Mouse (Mus musculus): ENCODE data around the gene Slc7a11.

The Slc7a11 gene

GRCm38 (mm10) chr3:50405915-50406314, 37.5 kb downstream of the Slc7a11 start:
- DNase-seq (ENCODE audit: low read depth, low spot score) = no peak

- no peak for DNase-seq (ENCODE audit: low read depth, low spot score)
Observed at GRCm38 (mm10) chr3:50388786-50389185, 54.6 kb downstream of the Slc7a11 start.

- no peak for DNase-seq (ENCODE audit: low read depth, low spot score)
Observed at GRCm38 (mm10) chr3:50388288-50388687, 55.1 kb downstream of the Slc7a11 start.

- no peak for DNase-seq (ENCODE audit: low read depth, low spot score)
Observed at GRCm38 (mm10) chr3:50387280-50387679, 56.1 kb downstream of the Slc7a11 start.

GRCm38 (mm10) chr3:50386561-50387221, 56.7 kb downstream of the Slc7a11 start:
- DNase-seq (ENCODE audit: low read depth, low spot score) = peak; percentile 67

- DNase-seq (ENCODE audit: low read depth, low spot score) = no peak
Observed at GRCm38 (mm10) chr3:50386066-50386465, 57.3 kb downstream of the Slc7a11 start.

GRCm38 (mm10) chr3:50382729-50383128, 60.7 kb downstream of the Slc7a11 start:
- peak; percentile 37 for DNase-seq (ENCODE audit: low read depth, low spot score)

- DNase-seq (ENCODE audit: low read depth, low spot score) = peak; percentile 60
Observed at GRCm38 (mm10) chr3:50381861-50382693, 61.3 kb downstream of the Slc7a11 start.

- DNase-seq (ENCODE audit: low read depth, low spot score) = peak; percentile 91
Observed at GRCm38 (mm10) chr3:50381160-50381860, 62.1 kb downstream of the Slc7a11 start.

GRCm38 (mm10) chr3:50379942-50380341, 63.5 kb downstream of the Slc7a11 start:
- no peak for DNase-seq (ENCODE audit: low read depth, low spot score)

GRCm38 (mm10) chr3:50375477-50375876, 67.9 kb downstream of the Slc7a11 start:
- DNase-seq (ENCODE audit: low read depth, low spot score) = no peak

- no peak for DNase-seq (ENCODE audit: low read depth, low spot score)
Observed at GRCm38 (mm10) chr3:50369791-50370190, 73.6 kb downstream of the Slc7a11 start.

- DNase-seq (ENCODE audit: low read depth, low spot score) = no peak
Observed at GRCm38 (mm10) chr3:50367175-50367574, 76.2 kb downstream of the Slc7a11 start.

- DNase-seq (ENCODE audit: low read depth, low spot score) = no peak
Observed at GRCm38 (mm10) chr3:50363659-50364058, 79.8 kb downstream of the Slc7a11 start.

GRCm38 (mm10) chr3:50347081-50347480, 96.3 kb downstream of the Slc7a11 start:
- DNase-seq (ENCODE audit: low read depth, low spot score) = no peak

GRCm38 (mm10) chr3:50344411-50344810, 99.0 kb downstream of the Slc7a11 start:
- no peak for DNase-seq (ENCODE audit: low read depth, low spot score)

- DNase-seq (ENCODE audit: low read depth, low spot score) = no peak
Observed at GRCm38 (mm10) chr3:50324524-50324923, 118.9 kb downstream of the Slc7a11 start.

- no peak for DNase-seq (ENCODE audit: low read depth, low spot score)
Observed at GRCm38 (mm10) chr3:50323881-50324280, 119.5 kb downstream of the Slc7a11 start.

GRCm38 (mm10) chr3:50320862-50321261, 122.6 kb downstream of the Slc7a11 start:
- DNase-seq (ENCODE audit: low read depth, low spot score) = no peak

GRCm38 (mm10) chr3:50318074-50318473, 125.3 kb downstream of the Slc7a11 start:
- DNase-seq (ENCODE audit: low read depth, low spot score) = no peak

GRCm38 (mm10) chr3:50313816-50314215, 129.6 kb downstream of the Slc7a11 start:
- no peak for DNase-seq (ENCODE audit: low read depth, low spot score)
